Mouse (Mus musculus) liver, embryonic 14.5 days (tissue): ENCODE measurements around the gene Lep.

Source experiments
- CTCF ChIP-seq: IDR thresholded peaks from 2 replicates; pipeline ENCODE4 v1.5.1; 2016; ENCODE audit warnings: antibody characterized with exemption, low read depth, control low read depth
- EP300 ChIP-seq: IDR thresholded peaks from 2 replicates; pipeline ENCODE4 v1.6.1; 2016; ENCODE audit warnings: antibody characterized with exemption, low read depth

GRCm38 (mm10) chr6:29119990-29120389 lies 60.0 kb downstream of the Lep start:
- no peak for TF ChIP-seq EP300
- TF ChIP-seq CTCF, result no peak
